Mouse (Mus musculus): ENCODE data around the gene Spo11.

Spo11 gene

GRCm38 (mm10) chr2:173035653-173036052, 58.2 kb downstream of the Spo11 start:
- no peak for DNase-seq

GRCm38 (mm10) chr2:173036055-173036454, 58.6 kb downstream of the Spo11 start:
- DNase-seq: no peak

GRCm38 (mm10) chr2:173036611-173037010, 59.1 kb downstream of the Spo11 start:
- no peak for DNase-seq

GRCm38 (mm10) chr2:173037347-173037746, 59.8 kb downstream of the Spo11 start:
- no peak for DNase-seq

- DNase-seq: no peak
These were observed 60.5 kb downstream of the Spo11 start for GRCm38 (mm10) chr2:173037827-173038607.

- no peak for DNase-seq
These were observed 61.5 kb downstream of the Spo11 start for GRCm38 (mm10) chr2:173039041-173039440.

- DNase-seq: no peak
These were observed 63.3 kb downstream of the Spo11 start for GRCm38 (mm10) chr2:173040803-173041202.

GRCm38 (mm10) chr2:173041242-173041641, 63.7 kb downstream of the Spo11 start:
- no peak for DNase-seq

- DNase-seq: no peak
These were observed 64.4 kb downstream of the Spo11 start for GRCm38 (mm10) chr2:173041893-173042292.

GRCm38 (mm10) chr2:173042504-173043162, 65.1 kb downstream of the Spo11 start:
- no peak for DNase-seq
